Mouse (Mus musculus): ENCODE measurements around the gene Macrod1. TPM values are rescaled to one million over a fixed set of nuclear protein-coding genes. Genes with fewer than 3 reads are reported as not detected.

Macrod1 gene
- polyA plus RNA-seq, 1 experiment from 2014 or later, result 8.3 TPM

DNA sequence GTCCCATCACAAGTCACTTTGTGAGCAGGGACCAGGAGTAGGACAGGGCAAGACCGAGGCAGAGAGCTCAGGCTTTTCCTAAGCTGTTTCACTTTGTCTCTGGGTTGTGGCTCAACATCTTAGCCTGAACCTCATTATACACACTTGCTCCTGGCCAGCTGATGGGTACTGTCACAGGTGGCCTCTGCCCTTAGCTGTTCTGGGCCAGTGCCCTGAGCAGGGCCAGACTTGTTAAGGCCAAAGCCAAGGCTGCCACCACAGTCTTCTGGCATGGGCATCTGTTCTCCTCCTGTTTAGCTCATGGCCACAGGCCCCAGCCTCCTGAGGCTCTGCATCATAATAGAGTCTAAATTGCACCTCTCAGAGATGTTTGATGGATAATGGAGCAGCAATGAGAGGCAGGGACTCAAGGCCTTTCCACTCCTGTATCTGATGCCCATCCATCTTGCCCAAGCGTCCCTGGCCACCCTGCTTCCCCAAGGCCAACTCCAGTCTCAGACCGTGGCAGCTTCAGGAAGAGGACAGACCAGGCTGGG is 43.1 kb downstream of the Macrod1 start:
- ATAC-seq (ENCODE audit: insufficient number of reproducible peaks, insufficient read depth, low FRiP score, low read depth), result no peak
- Histone ChIP-seq H3K9ac (replicated peaks; ENCODE audit: low read depth, low read length) (no peak overlapping the region), H3K27ac (ENCODE audit: low read length) (no peak overlapping the region), H3K4me1 (ENCODE audit: control insufficient read depth, insufficient read depth, low read length) (peaks cover 18% of the 10 kb centered on the region), H3K4me2 (replicated peaks; ENCODE audit: low read depth, low read length) (no peak overlapping the region), H3K4me3 (ENCODE audit: low read depth, low read length) (no peak overlapping the region), H3K36me3 (ENCODE audit: control insufficient read depth, insufficient read depth, low read length) (no peaks in the 10 kb centered on the region), H3K9me3 (ENCODE audit: control insufficient read depth, low read depth, low read length) (no peaks in the 10 kb centered on the region), H3K27me3 (ENCODE audit: control insufficient read depth, insufficient read depth, low read length) (peaks cover 6% of the 10 kb centered on the region; the same call in 1 of the 2 replicates)
- 79% methylated on average over 3 of the region's 3 CpGs for WGBS

DNA sequence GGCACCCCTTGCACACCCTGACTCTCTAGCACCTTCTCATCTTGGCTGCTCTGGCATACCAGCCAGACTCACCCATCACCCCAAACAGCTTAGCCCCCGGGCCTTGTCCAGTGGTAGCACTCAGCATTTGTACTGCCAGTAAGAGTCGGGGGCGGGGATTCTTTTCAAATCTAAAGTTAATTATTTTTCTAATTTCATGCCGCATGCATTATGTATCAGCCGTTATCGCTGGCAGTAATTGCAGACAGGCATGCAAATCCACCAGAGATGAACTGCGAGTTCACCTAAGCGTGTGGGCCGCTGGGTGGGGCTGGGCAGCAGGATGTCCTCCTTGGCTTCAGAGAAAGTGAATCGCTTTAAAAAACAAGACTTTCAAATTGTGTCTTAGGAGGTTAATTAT is 45.4 kb downstream of the Macrod1 start:
- no peak for ATAC-seq (ENCODE audit: insufficient number of reproducible peaks, insufficient read depth, low FRiP score, low read depth)
- Histone ChIP-seq H3K9ac (replicated peaks; ENCODE audit: low read depth, low read length) (no peak overlapping the region), H3K4me1 (ENCODE audit: control insufficient read depth, insufficient read depth, low read length) (peaks cover 18% of the 10 kb centered on the region), H3K4me2 (replicated peaks; ENCODE audit: low read depth, low read length) (no peak overlapping the region), H3K9me3 (ENCODE audit: control insufficient read depth, low read depth, low read length) (no peaks in the 10 kb centered on the region), H3K27ac (ENCODE audit: low read length) (no peak overlapping the region), H3K4me3 (ENCODE audit: low read depth, low read length) (no peak overlapping the region), H3K27me3 (ENCODE audit: control insufficient read depth, insufficient read depth, low read length) (0 out of 2 replicates have a peak, but pooled peaks cover under 1% of the 10 kb centered on the region), H3K36me3 (ENCODE audit: control insufficient read depth, insufficient read depth, low read length) (no peaks in the 10 kb centered on the region)
- 88% methylated on average over 10 of the region's 10 CpGs for WGBS

DNA sequence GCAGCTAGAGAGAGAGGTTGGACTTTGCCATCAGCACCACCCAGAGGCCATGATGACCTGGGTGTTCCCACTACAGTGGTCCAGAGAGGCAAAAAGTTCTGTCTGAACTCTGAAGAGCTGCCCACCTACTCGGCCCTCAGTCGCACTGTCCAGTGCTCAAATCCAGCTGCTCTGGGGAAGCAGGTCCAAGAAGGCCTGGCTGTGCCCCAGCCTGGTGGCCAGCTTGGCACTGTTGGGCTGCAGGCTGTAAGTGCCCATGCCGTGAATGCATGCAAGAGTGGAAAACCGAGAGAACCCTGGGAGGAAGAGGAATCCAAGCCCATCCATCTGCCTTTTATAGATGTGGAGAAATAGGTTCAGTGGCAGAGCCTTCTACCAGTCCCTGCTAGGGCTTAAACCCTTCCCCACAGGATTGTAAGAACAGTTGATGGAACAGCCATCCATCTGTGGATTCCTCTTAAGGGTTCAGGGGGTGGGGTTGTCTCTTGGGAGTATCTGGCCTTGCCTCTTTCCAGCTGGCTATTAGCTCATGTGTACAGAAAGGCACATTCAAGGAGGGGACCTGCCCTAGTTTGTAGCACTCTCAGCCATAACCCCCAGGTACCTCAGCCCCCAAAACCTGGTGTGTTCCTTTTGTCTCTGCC is 46.9 kb downstream of the Macrod1 start:
- ATAC-seq (ENCODE audit: insufficient number of reproducible peaks, insufficient read depth, low FRiP score, low read depth), result peak; percentile 57; the same call in 1 of the 2 replicates
- H3K4me1 ChIP-seq (ENCODE audit: control insufficient read depth, insufficient read depth, low read length), result peaks cover 18% of the 10 kb centered on the region
- H3K9ac ChIP-seq (replicated peaks; ENCODE audit: low read depth, low read length), result no peak overlapping the region; the same call in 1 of the 2 replicates
- H3K4me2 ChIP-seq (replicated peaks; ENCODE audit: low read depth, low read length), result peak overlapping the region; percentile 36
- no peak overlapping the region for H3K4me3 ChIP-seq (ENCODE audit: low read depth, low read length)
- H3K36me3 ChIP-seq (ENCODE audit: control insufficient read depth, insufficient read depth, low read length), result no peaks in the 10 kb centered on the region
- WGBS, result 56% methylated on average over 4 of the region's 4 CpGs
- no peaks in the 10 kb centered on the region for H3K9me3 ChIP-seq (ENCODE audit: control insufficient read depth, low read depth, low read length)
- H3K27me3 ChIP-seq (ENCODE audit: control insufficient read depth, insufficient read depth, low read length), result no peaks in the 10 kb centered on the region
- peak overlapping the region; percentile 74 for H3K27ac ChIP-seq (ENCODE audit: low read length)

DNA sequence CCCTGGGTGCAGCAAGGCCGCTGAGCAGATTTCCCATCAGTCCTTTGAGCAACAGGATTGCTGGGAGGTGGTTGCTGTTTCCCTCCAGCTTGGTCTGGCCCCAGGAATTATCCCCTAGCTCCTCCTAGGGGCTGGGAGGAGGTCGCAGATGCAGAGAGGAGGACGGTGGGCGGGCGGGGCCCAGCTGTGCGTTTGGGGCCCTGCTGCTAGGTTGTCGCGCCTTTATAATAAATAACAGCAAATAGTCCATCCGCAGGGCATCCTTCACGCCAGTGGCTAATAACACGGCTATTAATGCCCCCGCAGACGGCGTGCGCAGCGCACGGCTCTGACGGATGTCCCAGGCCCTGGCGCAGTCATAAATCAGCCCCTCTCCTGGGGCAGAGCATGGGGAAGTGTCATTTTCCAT is 47.4 kb downstream of the Macrod1 start:
- Histone ChIP-seq H3K4me1 (ENCODE audit: control insufficient read depth, insufficient read depth, low read length) (peaks cover 18% of the 10 kb centered on the region), H3K4me2 (replicated peaks; ENCODE audit: low read depth, low read length) (peak overlapping the region; percentile 36), H3K9ac (replicated peaks; ENCODE audit: low read depth, low read length) (no peak overlapping the region; the same call in 1 of the 2 replicates), H3K27me3 (ENCODE audit: control insufficient read depth, insufficient read depth, low read length) (no peaks in the 10 kb centered on the region), H3K9me3 (ENCODE audit: control insufficient read depth, low read depth, low read length) (no peaks in the 10 kb centered on the region), H3K27ac (ENCODE audit: low read length) (peak overlapping the region; percentile 18; the same call in 1 of the 2 replicates), H3K36me3 (ENCODE audit: control insufficient read depth, insufficient read depth, low read length) (no peaks in the 10 kb centered on the region), H3K4me3 (ENCODE audit: low read depth, low read length) (no peak overlapping the region)
- peak; percentile 59; the same call in 1 of the 2 replicates for ATAC-seq (ENCODE audit: insufficient number of reproducible peaks, insufficient read depth, low FRiP score, low read depth)
- 16% methylated on average over 19 of the region's 19 CpGs for WGBS

DNA sequence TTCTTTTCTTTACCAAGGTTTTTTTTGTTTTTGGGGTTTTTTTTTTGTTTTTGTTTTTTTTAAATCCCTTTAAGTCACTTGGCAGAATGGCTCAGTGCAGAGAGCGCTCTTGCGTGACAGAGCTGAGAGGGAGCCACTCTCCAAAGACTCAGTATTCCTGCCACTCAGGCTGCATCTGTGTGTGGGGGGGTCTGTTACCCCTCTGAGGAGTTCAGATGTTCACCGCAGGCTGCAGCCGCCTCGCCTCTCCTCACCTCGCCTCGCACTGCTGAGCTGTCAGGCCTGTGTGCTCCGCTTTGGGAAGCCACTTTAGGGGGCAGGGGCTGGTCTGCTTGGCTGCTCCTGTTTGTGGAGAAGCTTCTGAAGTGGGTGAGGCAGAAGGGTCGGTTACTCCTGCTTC is 48.9 kb downstream of the Macrod1 start, which contains the start of gene Flrt1:
Gene Flrt1 (minus strand): TSS at position 186 of the 400 bp plus-strand sequence.
- H3K27me3 ChIP-seq (ENCODE audit: control insufficient read depth, insufficient read depth, low read length), result no peaks in the 10 kb centered on the region
- no peak within 1 kb of the TSS for H3K4me2 ChIP-seq (replicated peaks; ENCODE audit: low read depth, low read length)
- no peak within 1 kb of the TSS for H3K4me3 ChIP-seq (ENCODE audit: low read depth, low read length)
- H3K9me3 ChIP-seq (ENCODE audit: control insufficient read depth, low read depth, low read length), result no peaks in the 10 kb centered on the region
- H3K27ac ChIP-seq (ENCODE audit: low read length), result no peak within 1 kb of the TSS
- ATAC-seq (ENCODE audit: insufficient number of reproducible peaks, insufficient read depth, low FRiP score, low read depth), result no peak
- no peak within 1 kb of the TSS for H3K9ac ChIP-seq (replicated peaks; ENCODE audit: low read depth, low read length)
- 58% methylated on average over 9 of the region's 9 CpGs for WGBS
- no peaks in the 10 kb centered on the region for H3K36me3 ChIP-seq (ENCODE audit: control insufficient read depth, insufficient read depth, low read length)
- H3K4me1 ChIP-seq (ENCODE audit: control insufficient read depth, insufficient read depth, low read length), result peaks cover 28% of the 10 kb centered on the region

DNA sequence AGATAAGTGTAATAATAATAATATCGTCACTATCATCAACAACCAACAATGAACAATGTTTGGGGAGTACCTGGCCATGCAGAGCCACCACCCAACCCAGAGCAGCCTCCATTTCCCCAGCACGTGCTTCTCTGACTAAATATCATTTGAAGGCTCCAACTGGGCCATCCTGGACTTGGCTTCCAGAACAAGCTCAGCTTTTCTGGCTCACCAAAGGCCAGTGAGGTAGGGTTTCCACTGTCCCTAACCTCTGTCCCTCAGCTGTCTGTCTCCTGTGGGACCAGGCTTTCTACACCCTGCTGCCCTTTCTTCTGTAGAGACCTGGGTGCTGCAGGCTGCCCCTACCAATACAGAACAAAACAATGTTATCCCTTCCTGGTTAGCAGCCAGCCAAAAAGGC is 50.0 kb downstream of the Macrod1 start:
- no peaks in the 10 kb centered on the region for H3K36me3 ChIP-seq (ENCODE audit: control insufficient read depth, insufficient read depth, low read length)
- H3K27me3 ChIP-seq (ENCODE audit: control insufficient read depth, insufficient read depth, low read length), result no peaks in the 10 kb centered on the region
- no peaks in the 10 kb centered on the region for H3K9me3 ChIP-seq (ENCODE audit: control insufficient read depth, low read depth, low read length)
- 81% methylated on average over 2 of the region's 2 CpGs for WGBS
- H3K27ac ChIP-seq (ENCODE audit: low read length), result no peak overlapping the region
- H3K9ac ChIP-seq (replicated peaks; ENCODE audit: low read depth, low read length), result no peak overlapping the region
- H3K4me1 ChIP-seq (ENCODE audit: control insufficient read depth, insufficient read depth, low read length), result peaks cover 34% of the 10 kb centered on the region
- ATAC-seq (ENCODE audit: insufficient number of reproducible peaks, insufficient read depth, low FRiP score, low read depth), result no peak
- H3K4me3 ChIP-seq (ENCODE audit: low read depth, low read length), result no peak overlapping the region
- H3K4me2 ChIP-seq (replicated peaks; ENCODE audit: low read depth, low read length), result no peak overlapping the region

DNA sequence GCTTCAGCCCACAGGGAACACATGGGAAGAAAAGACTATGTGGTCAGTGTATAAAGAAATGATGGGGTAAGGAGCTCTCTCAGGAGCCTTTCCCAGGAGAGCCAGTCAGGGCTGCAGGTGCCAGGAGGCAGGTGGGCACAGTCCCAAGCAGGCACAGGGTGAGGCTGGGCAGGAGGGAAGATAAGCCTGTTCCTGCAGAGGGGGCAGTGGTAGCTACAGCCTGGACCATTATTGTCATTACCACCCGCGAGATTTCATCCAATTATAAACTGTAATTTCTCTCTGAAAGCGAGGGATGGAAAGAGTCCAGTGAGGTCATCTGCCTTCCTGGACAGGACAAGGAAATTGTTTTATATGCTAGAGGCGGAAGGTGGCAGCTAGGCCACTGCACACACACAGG is 50.6 kb downstream of the Macrod1 start:
- H3K27me3 ChIP-seq (ENCODE audit: control insufficient read depth, insufficient read depth, low read length), result no peaks in the 10 kb centered on the region
- no peak for ATAC-seq (ENCODE audit: insufficient number of reproducible peaks, insufficient read depth, low FRiP score, low read depth)
- H3K4me3 ChIP-seq (ENCODE audit: low read depth, low read length), result no peak overlapping the region
- H3K36me3 ChIP-seq (ENCODE audit: control insufficient read depth, insufficient read depth, low read length), result no peaks in the 10 kb centered on the region
- 71% methylated on average over 4 of the region's 4 CpGs for WGBS
- no peak overlapping the region for H3K9ac ChIP-seq (replicated peaks; ENCODE audit: low read depth, low read length)
- H3K4me1 ChIP-seq (ENCODE audit: control insufficient read depth, insufficient read depth, low read length), result peaks cover 34% of the 10 kb centered on the region
- H3K9me3 ChIP-seq (ENCODE audit: control insufficient read depth, low read depth, low read length), result no peaks in the 10 kb centered on the region
- no peak overlapping the region for H3K27ac ChIP-seq (ENCODE audit: low read length)
- H3K4me2 ChIP-seq (replicated peaks; ENCODE audit: low read depth, low read length), result no peak overlapping the region

DNA sequence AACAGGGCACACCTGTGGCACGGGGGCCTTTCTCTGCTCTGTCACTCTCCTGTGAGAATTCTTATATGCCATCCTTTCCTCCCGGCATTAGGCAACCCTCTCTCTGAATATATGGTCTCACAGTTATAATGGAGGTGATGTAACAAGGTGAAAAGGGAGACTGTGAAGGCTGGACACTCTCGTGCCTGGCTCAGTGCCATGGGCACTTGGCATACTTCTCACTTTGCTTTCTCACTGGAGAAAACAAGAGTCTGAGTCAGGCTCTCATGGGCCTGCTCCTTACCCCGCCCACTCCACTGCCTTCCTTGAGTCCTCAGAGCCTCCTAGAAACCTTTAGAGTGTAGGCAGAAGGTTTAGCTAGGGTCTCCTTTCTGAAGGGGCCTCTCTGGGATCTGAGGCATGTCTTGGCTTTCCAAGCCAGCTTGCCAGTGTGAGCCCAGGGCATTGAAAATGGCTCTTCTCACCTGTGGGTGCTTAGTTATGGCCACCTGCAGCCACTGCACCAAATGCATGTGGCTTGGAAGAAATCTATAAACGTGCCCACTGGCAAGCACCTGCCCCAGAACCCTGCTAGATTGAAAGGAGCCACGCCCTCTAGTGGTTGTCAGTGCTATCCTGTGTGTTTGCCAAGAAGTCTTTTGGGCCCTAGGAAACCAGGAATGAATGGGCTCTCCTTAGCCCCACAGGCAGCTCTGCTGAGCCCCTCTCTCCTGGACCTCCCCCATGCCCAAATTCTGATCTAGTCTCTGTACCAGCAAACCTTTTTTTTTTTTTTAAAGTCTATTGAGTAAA is 51.7 kb downstream of the Macrod1 start:
- Histone ChIP-seq H3K4me3 (ENCODE audit: low read depth, low read length) (no peak overlapping the region), H3K27ac (ENCODE audit: low read length) (no peak overlapping the region), H3K36me3 (ENCODE audit: control insufficient read depth, insufficient read depth, low read length) (no peaks in the 10 kb centered on the region), H3K27me3 (ENCODE audit: control insufficient read depth, insufficient read depth, low read length) (no peaks in the 10 kb centered on the region), H3K4me2 (replicated peaks; ENCODE audit: low read depth, low read length) (no peak overlapping the region), H3K9ac (replicated peaks; ENCODE audit: low read depth, low read length) (no peak overlapping the region), H3K4me1 (ENCODE audit: control insufficient read depth, insufficient read depth, low read length) (peaks cover 32% of the 10 kb centered on the region), H3K9me3 (ENCODE audit: control insufficient read depth, low read depth, low read length) (no peaks in the 10 kb centered on the region)
- ATAC-seq (ENCODE audit: insufficient number of reproducible peaks, insufficient read depth, low FRiP score, low read depth), result no peak
- 61% methylated on average over 6 of the region's 6 CpGs for WGBS
